Mouse (Mus musculus): Measurements from ENCODE around the gene Faf1. TPM values are rescaled to one million over a fixed set of nuclear protein-coding genes. Genes with fewer than 3 reads are reported as not detected.
A peak's percentile ranks its signal among the peaks of the same experiment; 100 is the strongest.

The Faf1 gene
- 17.9 and 18.0 TPM in 2 replicates for polyA plus RNA-seq (2012; rRNA removed)

GRCm38 (mm10) chr4:109676218-109677215 is at the start of gene Faf1:
Gene Faf1 (plus strand): TSS chr4:109676588.
- peak; percentile 94 for TF ChIP-seq POLR2A (IDR thresholded peaks at IDR 0.05; ENCODE audit: control insufficient read depth, low read depth, low read length)
- 0 out of 2 replicates have a peak, but pooled peaks have one; percentile 1 for TF ChIP-seq CTCF (IDR thresholded peaks at IDR 0.05; ENCODE audit: control insufficient read depth, insufficient read depth, insufficient replicate concordance, low read depth, low read length)
- Histone ChIP-seq H3K27ac (ENCODE audit: control insufficient read depth, insufficient read depth, low read depth, low read length) (peak within 1 kb of the TSS; percentile 98), H3K27me3 (ENCODE audit: control insufficient read depth, insufficient read depth, low read length) (no peaks in the 10 kb centered on the region), H3K36me3 (ENCODE audit: control insufficient read depth, insufficient read depth, low read length) (no peaks in the 10 kb centered on the region), H3K4me3 (ENCODE audit: control insufficient read depth, low read depth, low read length) (peak within 1 kb of the TSS; percentile 95), H3K4me1 (ENCODE audit: control insufficient read depth, insufficient read depth, low read length) (peaks cover 2% of the 10 kb centered on the region; the same call in 1 of the 2 replicates)

DNA sequence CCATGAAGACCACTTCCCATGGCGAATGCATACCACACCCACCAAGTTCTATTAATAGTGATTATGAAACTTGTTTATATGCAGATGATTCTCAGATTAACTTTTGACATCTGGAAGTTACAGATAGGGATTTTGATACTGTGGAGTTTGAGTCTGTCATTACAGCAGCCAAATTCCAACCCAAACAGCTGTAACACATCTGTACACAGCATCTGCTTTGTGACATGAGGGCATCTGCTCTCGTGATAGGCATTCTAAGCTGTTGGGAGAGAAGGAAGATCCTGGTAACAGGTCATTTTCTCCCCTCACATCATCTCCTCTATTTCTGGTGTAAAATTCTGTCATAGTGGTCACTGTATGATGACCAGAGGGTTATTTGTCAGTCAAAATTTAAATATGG is 46.2 kb upstream of the Faf1 start:
- no peaks in the 10 kb centered on the region for H3K4me1 ChIP-seq (ENCODE audit: control insufficient read depth, insufficient read depth, low read length)
- no peaks in the 10 kb centered on the region for H3K27me3 ChIP-seq (ENCODE audit: control insufficient read depth, insufficient read depth, low read length)
- H3K4me3 ChIP-seq (ENCODE audit: control insufficient read depth, low read depth, low read length), result no peak overlapping the region
- TF ChIP-seq POLR2A (IDR thresholded peaks at IDR 0.05; ENCODE audit: control insufficient read depth, low read depth, low read length), result no peak
- TF ChIP-seq CTCF (IDR thresholded peaks at IDR 0.05; ENCODE audit: control insufficient read depth, insufficient read depth, insufficient replicate concordance, low read depth, low read length), result no peak
- H3K36me3 ChIP-seq (ENCODE audit: control insufficient read depth, insufficient read depth, low read length), result no peaks in the 10 kb centered on the region
- H3K27ac ChIP-seq (ENCODE audit: control insufficient read depth, insufficient read depth, low read depth, low read length), result no peak overlapping the region

DNA sequence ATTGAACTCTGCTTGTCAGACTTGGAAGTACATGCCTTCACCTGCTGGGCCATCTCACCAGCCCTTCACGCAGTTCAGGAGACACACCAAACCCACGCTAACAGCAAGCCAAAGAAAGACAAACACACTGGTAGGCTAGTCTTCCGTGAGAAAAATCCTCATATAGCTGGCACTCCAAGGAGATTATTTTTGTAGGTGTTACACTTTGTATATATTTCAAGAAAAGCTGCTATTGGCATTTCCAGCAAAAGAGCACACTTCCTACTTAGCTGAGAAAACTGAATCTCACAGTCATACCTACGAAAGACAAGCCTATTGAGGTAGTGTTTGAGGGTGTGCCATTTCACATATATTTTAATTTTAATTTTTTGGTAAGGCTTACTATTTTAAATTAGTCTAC is 45.4 kb upstream of the Faf1 start:
- H3K36me3 ChIP-seq (ENCODE audit: control insufficient read depth, insufficient read depth, low read length), result no peaks in the 10 kb centered on the region

GRCm38 (mm10) chr4:109634971-109635370 is 41.4 kb upstream of the Faf1 start:
- no peak for TF ChIP-seq POLR2A (IDR thresholded peaks at IDR 0.05; ENCODE audit: control insufficient read depth, low read depth, low read length)
- Histone ChIP-seq H3K27ac (ENCODE audit: control insufficient read depth, insufficient read depth, low read depth, low read length) (no peak overlapping the region), H3K36me3 (ENCODE audit: control insufficient read depth, insufficient read depth, low read length) (no peaks in the 10 kb centered on the region), H3K4me3 (ENCODE audit: control insufficient read depth, low read depth, low read length) (no peak overlapping the region), H3K4me1 (ENCODE audit: control insufficient read depth, insufficient read depth, low read length) (no peaks in the 10 kb centered on the region), H3K27me3 (ENCODE audit: control insufficient read depth, insufficient read depth, low read length) (no peaks in the 10 kb centered on the region)

More for the DNA sequence above, 45.4 kb upstream of the Faf1 start:
- H3K4me3 ChIP-seq (ENCODE audit: control insufficient read depth, low read depth, low read length), result no peak overlapping the region
- TF ChIP-seq POLR2A (IDR thresholded peaks at IDR 0.05; ENCODE audit: control insufficient read depth, low read depth, low read length) (no peak), CTCF (IDR thresholded peaks at IDR 0.05; ENCODE audit: control insufficient read depth, insufficient read depth, insufficient replicate concordance, low read depth, low read length) (no peak)
- no peak overlapping the region for H3K27ac ChIP-seq (ENCODE audit: control insufficient read depth, insufficient read depth, low read depth, low read length)
- no peaks in the 10 kb centered on the region for H3K4me1 ChIP-seq (ENCODE audit: control insufficient read depth, insufficient read depth, low read length)
- no peaks in the 10 kb centered on the region for H3K27me3 ChIP-seq (ENCODE audit: control insufficient read depth, insufficient read depth, low read length)

- Histone ChIP-seq H3K4me1 (ENCODE audit: control insufficient read depth, insufficient read depth, low read length) (0 out of 2 replicates have a peak, but pooled peaks cover 2% of the 10 kb centered on the region), H3K27me3 (ENCODE audit: control insufficient read depth, insufficient read depth, low read length) (no peaks in the 10 kb centered on the region), H3K4me3 (ENCODE audit: control insufficient read depth, low read depth, low read length) (no peak overlapping the region), H3K27ac (ENCODE audit: control insufficient read depth, insufficient read depth, low read depth, low read length) (no peak overlapping the region), H3K36me3 (ENCODE audit: control insufficient read depth, insufficient read depth, low read length) (no peaks in the 10 kb centered on the region)
- TF ChIP-seq POLR2A (IDR thresholded peaks at IDR 0.05; ENCODE audit: control insufficient read depth, low read depth, low read length) (no peak), CTCF (IDR thresholded peaks at IDR 0.05; ENCODE audit: control insufficient read depth, insufficient read depth, insufficient replicate concordance, low read depth, low read length) (no peak)
Observed at GRCm38 (mm10) chr4:109639356-109639755, 37.0 kb upstream of the Faf1 start.

DNA sequence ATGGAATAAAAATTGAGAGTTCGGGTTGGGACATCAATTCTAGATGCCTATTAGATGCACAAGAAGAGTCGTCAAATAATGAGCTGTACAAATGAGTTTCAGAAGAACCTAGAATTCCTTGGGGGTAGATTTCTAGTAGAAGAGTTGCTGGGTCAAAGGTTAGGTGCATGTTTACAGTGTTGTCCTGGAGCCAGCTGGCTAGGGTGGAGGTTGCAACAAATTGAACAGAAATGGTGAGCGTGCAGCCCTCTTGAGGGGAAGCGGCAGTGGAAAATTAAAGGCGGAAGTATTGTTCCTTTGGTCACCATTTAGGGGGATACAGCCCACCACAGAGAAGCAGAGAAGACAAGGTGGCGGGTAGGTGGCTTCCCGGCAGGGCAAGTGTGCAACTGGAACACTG is 36.2 kb upstream of the Faf1 start:
- H3K27me3 ChIP-seq (ENCODE audit: control insufficient read depth, insufficient read depth, low read length), result no peaks in the 10 kb centered on the region
- TF ChIP-seq POLR2A (IDR thresholded peaks at IDR 0.05; ENCODE audit: control insufficient read depth, low read depth, low read length) (no peak), CTCF (IDR thresholded peaks at IDR 0.05; ENCODE audit: control insufficient read depth, insufficient read depth, insufficient replicate concordance, low read depth, low read length) (no peak)
- 0 out of 2 replicates have a peak, but pooled peaks cover 2% of the 10 kb centered on the region for H3K4me1 ChIP-seq (ENCODE audit: control insufficient read depth, insufficient read depth, low read length)
- H3K27ac ChIP-seq (ENCODE audit: control insufficient read depth, insufficient read depth, low read depth, low read length), result no peak overlapping the region
- H3K4me3 ChIP-seq (ENCODE audit: control insufficient read depth, low read depth, low read length), result no peak overlapping the region
- H3K36me3 ChIP-seq (ENCODE audit: control insufficient read depth, insufficient read depth, low read length), result no peaks in the 10 kb centered on the region

GRCm38 (mm10) chr4:109641451-109641850 is 34.9 kb upstream of the Faf1 start:
- Histone ChIP-seq H3K27me3 (ENCODE audit: control insufficient read depth, insufficient read depth, low read length) (no peaks in the 10 kb centered on the region), H3K4me3 (ENCODE audit: control insufficient read depth, low read depth, low read length) (no peak overlapping the region), H3K4me1 (ENCODE audit: control insufficient read depth, insufficient read depth, low read length) (0 out of 2 replicates have a peak, but pooled peaks cover 2% of the 10 kb centered on the region), H3K36me3 (ENCODE audit: control insufficient read depth, insufficient read depth, low read length) (no peaks in the 10 kb centered on the region), H3K27ac (ENCODE audit: control insufficient read depth, insufficient read depth, low read depth, low read length) (no peak overlapping the region)
- TF ChIP-seq CTCF (IDR thresholded peaks at IDR 0.05; ENCODE audit: control insufficient read depth, insufficient read depth, insufficient replicate concordance, low read depth, low read length) (no peak), POLR2A (IDR thresholded peaks at IDR 0.05; ENCODE audit: control insufficient read depth, low read depth, low read length) (no peak)
